Mouse (Mus musculus) embryonic facial prominence, embryonic 11.5 days (tissue): ENCODE measurements around the gene Aaed1. TPM values are rescaled to one million over a fixed set of nuclear protein-coding genes. Genes with fewer than 3 reads are reported as not detected.
A peak's percentile ranks its signal among the peaks of the same experiment; 100 is the strongest.

Source experiments
- ATAC-seq: fragments of 200-750 bp; cut with Nextera tagmentation; replicated peaks from 2 replicates; pipeline ENCODE4 v1.8.0; 2017; ENCODE audit warnings: low read depth; ENCODE audit not compliant: insufficient number of reproducible peaks, low FRiP score, low TSS enrichment
- DNase-seq: peaks from one replicate; pipeline ENCODE4 v3.0.0-alpha.2; 2015; ENCODE audit warnings: low spot score
- H3K27ac ChIP-seq: fragments of 300-500 bp; sonication (generic); replicated peaks from 2 replicates; pipeline ENCODE4 v1.5.1; 2014; ENCODE audit warnings: mild to moderate bottlenecking, low read depth, low read length, control low read depth
- H3K27me3 ChIP-seq: fragments of 300-500 bp; sonication (generic); 2 replicates; pipeline ENCODE4 v1.6.1; 2014; ENCODE audit warnings: mild to moderate bottlenecking, low read length, moderate library complexity, mixed read lengths; ENCODE audit not compliant: control insufficient read depth, insufficient read depth
- H3K36me3 ChIP-seq: fragments of 300-500 bp; sonication (generic); replicated peaks from 2 replicates; pipeline ENCODE4 v1.6.1; 2014; ENCODE audit warnings: low read depth, mild to moderate bottlenecking, low read length, moderate library complexity, mixed read lengths; ENCODE audit not compliant: control insufficient read depth, insufficient read depth
- H3K4me1 ChIP-seq: fragments of 300-500 bp; sonication (generic); 2 replicates; pipeline ENCODE4 v1.6.1; 2014; ENCODE audit warnings: low read length, mixed read lengths; ENCODE audit not compliant: control insufficient read depth, insufficient read depth
- H3K4me2 ChIP-seq: fragments of 300-500 bp; sonication (generic); 2 replicates; pipeline ENCODE4 v1.6.1; 2014; ENCODE audit warnings: low read depth, mild to moderate bottlenecking, control low read depth, low read length, moderate library complexity
- H3K4me3 ChIP-seq: fragments of 300-500 bp; sonication (generic); 2 replicates; pipeline ENCODE4 v1.5.1; 2014; ENCODE audit warnings: low read depth, low read length, control low read depth
- H3K9ac ChIP-seq: fragments of 300-500 bp; sonication (generic); replicated peaks from 2 replicates; pipeline ENCODE4 v1.6.1; 2014; ENCODE audit warnings: mild to moderate bottlenecking, control low read depth, low read length
- H3K9me3 ChIP-seq: fragments of 300-500 bp; sonication (generic); replicated peaks from 2 replicates; pipeline ENCODE4 v1.6.1; 2016; ENCODE audit warnings: mild to moderate bottlenecking, low read length, inconsistent platforms, mixed read lengths; ENCODE audit not compliant: control insufficient read depth
- WGBS: fragments of 180-500 bp; shearing (Covaris S2); extraction: QIAGEN DNeasy Blood & Tissue Kit; methylation state at CpG from one replicate; pipeline ENCODE4 v1.1.7; 2014; 5-methylcytosine and 5-hydroxymethylcytosine counted together
- polyA plus RNA-seq: library from polyadenylated mRNA; unstranded; fragments of >200 nt; fragmentation: Nextera tagmentation; extraction: Ambion mirVana; gene quantifications from 2 replicates; pipeline ENCODE4 v1.2.1, GENCODE M21; 2014

The Aaed1 gene
- polyA plus RNA-seq, 1 experiment from 2014 or later: 30.9 TPM

GRCm38 (mm10) chr13:64244685-64245261 lies 67.7 kb downstream of the Aaed1 start:
- Histone ChIP-seq H3K4me2 (no peak overlapping the region), H3K27me3 (no peaks in the 10 kb centered on the region), H3K9ac (no peak overlapping the region), H3K9me3 (no peaks in the 10 kb centered on the region), H3K27ac (no peak overlapping the region), H3K4me3 (no peak overlapping the region), H3K36me3 (no peaks in the 10 kb centered on the region), H3K4me1 (no peaks in the 10 kb centered on the region)
- DNase-seq (no peak), ATAC-seq (no peak)
- 81% methylated on average over 4 of the region's 4 CpGs for WGBS

DNA sequence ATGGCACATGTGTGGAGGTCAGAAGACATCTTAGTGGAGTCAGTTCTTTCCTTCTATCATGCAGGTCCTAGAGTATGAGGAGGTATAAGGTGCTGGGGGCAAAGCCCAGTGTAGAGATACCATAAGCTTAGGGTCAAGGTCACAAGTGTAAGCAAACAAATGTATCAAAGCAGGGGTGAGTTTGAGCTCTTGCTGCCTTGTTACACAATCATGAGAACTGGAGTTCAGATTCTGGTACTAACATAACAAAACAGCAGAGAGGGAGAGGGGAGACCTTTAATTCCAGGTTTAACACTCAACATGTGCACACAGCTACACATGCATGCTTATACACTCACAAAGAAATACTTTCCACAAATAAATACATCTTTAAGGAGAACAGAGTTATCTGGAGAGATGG lies 69.8 kb downstream of the Aaed1 start:
- H3K4me1 ChIP-seq: no peaks in the 10 kb centered on the region
- ATAC-seq (no peak), DNase-seq (no peak)
- no peak overlapping the region for H3K4me2 ChIP-seq
- H3K27ac ChIP-seq: no peak overlapping the region
- H3K9me3 ChIP-seq: no peaks in the 10 kb centered on the region
- H3K4me3 ChIP-seq: no peak overlapping the region
- H3K36me3 ChIP-seq: no peaks in the 10 kb centered on the region
- no peaks in the 10 kb centered on the region for H3K27me3 ChIP-seq
- H3K9ac ChIP-seq: no peak overlapping the region

- Histone ChIP-seq H3K36me3 (no peaks in the 10 kb centered on the region), H3K27ac (no peak overlapping the region), H3K4me1 (no peaks in the 10 kb centered on the region), H3K4me2 (no peak overlapping the region), H3K4me3 (no peak overlapping the region), H3K9ac (no peak overlapping the region), H3K27me3 (no peaks in the 10 kb centered on the region), H3K9me3 (no peaks in the 10 kb centered on the region)
- WGBS: 73% methylated on average over 7 of the region's 7 CpGs
- ATAC-seq: no peak
- no peak for DNase-seq
Observed at GRCm38 (mm10) chr13:64240626-64241025, 71.9 kb downstream of the Aaed1 start.

DNA sequence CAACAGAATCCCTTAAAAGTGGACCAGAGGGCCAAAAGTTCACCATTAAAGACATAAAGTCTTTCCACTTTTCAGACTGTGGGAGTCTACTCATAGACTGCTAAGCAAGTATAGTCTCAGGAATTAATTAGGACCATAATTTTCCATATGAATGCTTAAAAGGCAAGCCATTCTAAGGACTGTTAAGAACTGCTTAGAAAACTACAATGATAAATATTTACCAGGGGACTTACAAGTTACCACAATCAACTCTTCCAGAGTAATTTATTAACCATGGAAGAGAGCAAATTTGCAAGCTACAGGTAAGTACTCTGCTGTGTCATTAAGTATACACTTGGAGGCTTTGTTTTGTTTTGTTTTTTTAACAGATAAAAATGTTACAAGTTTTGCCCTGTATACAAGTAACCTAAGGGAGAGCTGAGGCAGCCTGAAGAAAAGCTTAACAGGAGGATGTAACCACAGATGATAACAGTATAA lies 74.8 kb downstream of the Aaed1 start:
- ATAC-seq (no peak), DNase-seq (no peak)
- H3K27me3 ChIP-seq: no peaks in the 10 kb centered on the region
- H3K4me1 ChIP-seq: no peaks in the 10 kb centered on the region
- H3K36me3 ChIP-seq: no peaks in the 10 kb centered on the region
- no peak overlapping the region for H3K4me3 ChIP-seq
- no peak overlapping the region for H3K9ac ChIP-seq
- no peaks in the 10 kb centered on the region for H3K9me3 ChIP-seq
- H3K4me2 ChIP-seq: no peak overlapping the region
- no peak overlapping the region for H3K27ac ChIP-seq

- Histone ChIP-seq H3K9me3 (no peaks in the 10 kb centered on the region), H3K4me1 (no peaks in the 10 kb centered on the region), H3K9ac (no peak overlapping the region), H3K4me2 (no peak overlapping the region), H3K27ac (no peak overlapping the region), H3K4me3 (no peak overlapping the region), H3K27me3 (no peaks in the 10 kb centered on the region), H3K36me3 (no peaks in the 10 kb centered on the region)
- no peak for ATAC-seq
- DNase-seq: no peak
- 66% methylated on average over 4 of the region's 4 CpGs for WGBS
Observed at GRCm38 (mm10) chr13:64237000-64237680, 75.4 kb downstream of the Aaed1 start.

DNA sequence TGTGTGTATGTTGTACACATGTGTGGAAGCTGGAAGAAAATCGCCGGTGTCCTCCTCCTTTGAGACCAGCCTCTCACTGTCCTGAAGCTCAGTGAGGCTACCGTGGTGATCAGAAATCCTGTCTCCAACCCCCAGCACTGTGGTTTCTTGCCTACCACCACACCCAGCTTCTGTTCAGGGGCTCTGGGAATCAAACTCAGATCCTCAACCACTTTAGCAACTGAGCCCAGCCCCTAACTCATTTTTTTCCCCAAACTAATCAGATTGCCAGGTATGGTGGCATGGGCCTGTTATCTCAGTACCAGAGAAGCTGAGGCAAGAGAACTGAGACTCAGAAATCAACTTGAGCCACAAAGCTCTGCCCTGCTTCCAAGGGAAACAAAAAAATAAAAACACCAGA lies 76.7 kb downstream of the Aaed1 start:
- Histone ChIP-seq H3K9me3 (no peaks in the 10 kb centered on the region), H3K4me2 (no peak overlapping the region), H3K27me3 (no peaks in the 10 kb centered on the region), H3K36me3 (no peaks in the 10 kb centered on the region), H3K27ac (peak overlapping the region; percentile 31; the same call in 1 of the 2 replicates), H3K4me1 (no peaks in the 10 kb centered on the region), H3K9ac (no peak overlapping the region), H3K4me3 (no peak overlapping the region)
- 63% methylated on average over 3 of the region's 3 CpGs for WGBS
- no peak for ATAC-seq
- DNase-seq: peak; percentile 12

DNA sequence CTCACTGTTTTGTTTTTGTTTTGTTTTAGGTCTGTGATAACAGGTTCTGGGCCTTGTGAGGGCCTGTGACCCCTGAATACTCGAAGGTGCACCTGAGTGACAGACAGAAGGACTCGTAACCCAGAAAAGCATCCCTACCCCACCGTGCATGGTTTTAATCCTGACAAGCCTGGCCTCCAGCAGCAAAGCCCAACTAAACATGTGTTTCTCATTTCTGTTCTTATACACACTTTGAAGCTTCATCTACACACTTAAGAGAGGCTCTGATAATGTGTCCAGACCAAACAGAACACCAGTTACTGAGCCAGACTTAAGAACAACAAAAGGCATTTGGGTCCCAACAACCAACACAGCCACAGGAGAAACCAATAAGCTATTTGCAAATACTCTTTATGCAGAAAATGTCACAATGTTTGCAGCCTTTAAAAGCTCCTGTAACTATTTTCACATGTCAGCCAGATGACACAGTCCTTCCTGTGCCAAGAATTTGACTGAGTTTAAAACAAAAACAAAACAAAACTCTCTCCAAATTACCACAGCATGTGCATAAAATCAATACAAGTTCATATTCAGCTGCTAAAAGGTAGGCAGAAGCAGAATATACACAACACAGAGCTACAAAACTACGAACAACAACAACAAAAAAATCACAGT lies 77.3 kb downstream of the Aaed1 start:
- ATAC-seq (no peak), DNase-seq (peak; percentile 76)
- H3K27ac ChIP-seq: peak overlapping the region; percentile 41; the same call in 1 of the 2 replicates
- H3K36me3 ChIP-seq: no peaks in the 10 kb centered on the region
- H3K9ac ChIP-seq: no peak overlapping the region
- no peak overlapping the region for H3K4me3 ChIP-seq
- no peaks in the 10 kb centered on the region for H3K27me3 ChIP-seq
- 29% methylated on average over 4 of the region's 4 CpGs for WGBS
- no peaks in the 10 kb centered on the region for H3K4me1 ChIP-seq
- H3K9me3 ChIP-seq: no peaks in the 10 kb centered on the region
- no peak overlapping the region for H3K4me2 ChIP-seq

DNA sequence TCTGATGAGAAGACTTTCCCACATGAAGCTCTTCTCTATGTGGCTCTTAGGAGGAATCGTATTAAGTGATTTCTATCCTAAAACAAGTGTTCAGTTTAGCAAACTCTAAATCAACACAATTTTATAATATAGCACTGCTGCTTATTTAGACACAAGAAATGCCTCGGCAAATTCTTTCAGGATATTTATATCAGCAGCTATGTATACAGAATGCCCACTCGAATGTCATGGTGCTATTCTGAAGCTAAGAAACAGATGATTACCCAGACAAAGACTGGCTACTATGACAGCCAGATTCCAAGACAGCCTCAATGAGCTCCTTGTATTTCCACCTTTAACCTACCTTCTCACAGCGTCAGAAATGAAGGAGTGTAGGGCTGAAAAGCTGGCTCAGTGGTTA lies 79.4 kb downstream of the Aaed1 start:
- Histone ChIP-seq H3K27me3 (no peaks in the 10 kb centered on the region), H3K36me3 (no peaks in the 10 kb centered on the region), H3K9ac (no peak overlapping the region), H3K27ac (no peak overlapping the region), H3K4me3 (no peak overlapping the region), H3K4me1 (no peaks in the 10 kb centered on the region), H3K4me2 (no peak overlapping the region), H3K9me3 (no peaks in the 10 kb centered on the region)
- WGBS: 83% methylated on average over 4 of the region's 4 CpGs
- ATAC-seq (no peak), DNase-seq (no peak)
